ENCODE assay signal across 8 mouse cellular contexts in the genomic region with DNA sequence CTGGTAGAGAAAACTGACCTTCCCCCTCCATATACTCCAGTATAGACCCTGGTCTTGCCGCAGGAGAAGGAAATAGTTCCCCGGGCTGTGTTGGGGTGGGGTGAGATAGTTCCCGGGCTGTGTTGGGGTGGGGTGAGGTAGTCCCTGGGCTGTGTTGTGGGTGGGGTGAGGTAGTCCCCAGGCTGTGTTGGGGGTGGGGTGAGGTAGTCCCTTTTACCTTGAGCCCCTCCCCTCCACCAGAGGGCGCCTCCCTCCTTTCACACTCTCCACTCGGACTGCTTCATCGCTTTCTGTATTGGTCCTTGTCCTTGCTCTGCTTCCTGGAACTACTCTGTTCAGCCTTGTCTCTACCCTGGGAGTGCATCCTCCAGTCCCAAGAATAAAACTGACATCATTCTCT. TPM values are rescaled to one million over a fixed set of nuclear protein-coding genes. Genes with fewer than 3 reads are reported as not detected.
A peak's percentile ranks its signal among the peaks of the same experiment; 100 is the strongest.
DNase-seq lines count a peak whose midpoint lies in the region; ATAC-seq and TF ChIP-seq lines count a peak whose summit lies in the region.

No protein-coding gene starts in this region.

- H3K9ac ChIP-seq in neural tube, embryonic 12.5 days, result no peak overlapping the region
- no peak overlapping the region for H3K9ac ChIP-seq in neural tube, embryonic 15.5 days (replicated peaks)
- no peak overlapping the region for H3K9ac ChIP-seq in hindbrain, embryonic 16.5 days (ENCODE audit: low read depth, low read length)
- H3K9ac ChIP-seq in liver, embryonic 14.5 days (replicated peaks), result no peak overlapping the region

- peak; percentile 84 for TF ChIP-seq CTCF in liver, embryonic 14.5 days (IDR thresholded peaks at IDR 0.05; ENCODE audit: low read depth)

- no peak overlapping the region for H3K27ac ChIP-seq in neural tube, embryonic 12.5 days
- no peak overlapping the region for H3K27ac ChIP-seq in neural tube, embryonic 15.5 days (replicated peaks)
- H3K27ac ChIP-seq in hindbrain, embryonic 16.5 days (ENCODE audit: low read depth, low read length), result no peak overlapping the region
- no peak overlapping the region for H3K27ac ChIP-seq in liver, embryonic 14.5 days

- peak in 2 of 3 experiments; percentile 52 to 65 for DNase-seq in liver, embryonic 14.5 days (ENCODE audit: low read depth in 3 of 3, low spot score in 3 of 3)
- peak; percentile 64 to 86 for DNase-seq in spleen, postnatal 4 days (ENCODE audit: low spot score in 2 of 2)
- DNase-seq in right cerebral cortex, postnatal 36 days (ENCODE audit: low spot score in 2 of 2), result no peak
- no peak for DNase-seq in right cerebral cortex, postnatal 25 days

- 57% methylated on average over 6 of the region's 6 CpGs for WGBS in neural tube, embryonic 12.5 days
- WGBS in neural tube, embryonic 15.5 days, result 59% methylated on average over 6 of the region's 6 CpGs
- 75% methylated on average over 4 of the region's 6 CpGs for WGBS in hindbrain, embryonic 16.5 days
- 27% methylated on average over 6 of the region's 6 CpGs for WGBS in liver, embryonic 14.5 days (ENCODE audit: insufficient replicate concordance)

- ATAC-seq in neural tube, embryonic 12.5 days (ENCODE audit: low FRiP score, low read depth), result peak; percentile 56
- ATAC-seq in neural tube, embryonic 15.5 days (ENCODE audit: low FRiP score), result no peak
- peak; percentile 84 for ATAC-seq in common myeloid progenitor, adult 5-6 weeks (replicated peaks; ENCODE audit: low read depth, poor library complexity, severe bottlenecking)
- 0 out of 2 replicates have a peak, but pooled peaks have one; percentile 24 for ATAC-seq in hindbrain, embryonic 16.5 days
- ATAC-seq in liver, embryonic 14.5 days (ENCODE audit: insufficient read depth), result peak; percentile 85

- no peak overlapping the region for H3K4me3 ChIP-seq in neural tube, embryonic 12.5 days
- H3K4me3 ChIP-seq in neural tube, embryonic 15.5 days (replicated peaks), result no peak overlapping the region
- no peak overlapping the region for H3K4me3 ChIP-seq in hindbrain, embryonic 16.5 days (ENCODE audit: low read length)
- H3K4me3 ChIP-seq in liver, embryonic 14.5 days (ENCODE audit: insufficient read depth in 1 of 2, low read depth in 2 of 2, low read length in 2 of 2), result peak overlapping the region in 1 of 2 experiments; percentile 6; a peak in 1 of 4 replicates

- H3K9me3 ChIP-seq in neural tube, embryonic 12.5 days, result no peaks in the 10 kb centered on the region
- H3K9me3 ChIP-seq in neural tube, embryonic 15.5 days (replicated peaks), result no peaks in the 10 kb centered on the region
- H3K9me3 ChIP-seq in hindbrain, embryonic 16.5 days (ENCODE audit: control insufficient read depth, low read length), result no peaks in the 10 kb centered on the region
- no peaks in the 10 kb centered on the region for H3K9me3 ChIP-seq in liver, embryonic 14.5 days (ENCODE audit: control insufficient read depth, low read length)

- no peaks in the 10 kb centered on the region for H3K27me3 ChIP-seq in neural tube, embryonic 12.5 days (replicated peaks)
- no peaks in the 10 kb centered on the region for H3K27me3 ChIP-seq in neural tube, embryonic 15.5 days (replicated peaks)
- H3K27me3 ChIP-seq in hindbrain, embryonic 16.5 days (replicated peaks; ENCODE audit: control insufficient read depth, insufficient read depth, low read length), result no peaks in the 10 kb centered on the region
- H3K27me3 ChIP-seq in liver, embryonic 14.5 days (ENCODE audit: control insufficient read depth, insufficient read depth, low read length), result no peaks in the 10 kb centered on the region

- no peaks in the 10 kb centered on the region for H3K4me1 ChIP-seq in neural tube, embryonic 12.5 days
- H3K4me1 ChIP-seq in neural tube, embryonic 15.5 days, result no peaks in the 10 kb centered on the region
- H3K4me1 ChIP-seq in hindbrain, embryonic 16.5 days (ENCODE audit: control insufficient read depth, insufficient read depth, low read depth, low read length), result no peaks in the 10 kb centered on the region
- H3K4me1 ChIP-seq in liver, embryonic 14.5 days (replicated peaks; ENCODE audit: control insufficient read depth in 2 of 2, insufficient read depth in 2 of 2, low read length in 1 of 2), result peaks cover 6 to 13% of the 10 kb centered on the region in 2 experiments; a peak in 3 of 4 replicates

- no peak overlapping the region for H3K4me2 ChIP-seq in neural tube, embryonic 12.5 days (replicated peaks)
- H3K4me2 ChIP-seq in neural tube, embryonic 15.5 days, result no peak overlapping the region
- H3K4me2 ChIP-seq in hindbrain, embryonic 16.5 days (ENCODE audit: low read length), result no peak overlapping the region
- H3K4me2 ChIP-seq in liver, embryonic 14.5 days (ENCODE audit: low read depth), result peak overlapping the region; percentile 18

- TF ChIP-seq EP300 in liver, embryonic 14.5 days (IDR thresholded peaks at IDR 0.05; ENCODE audit: low read depth), result no peak

- H3K36me3 ChIP-seq in neural tube, embryonic 12.5 days, result no peaks in the 10 kb centered on the region
- H3K36me3 ChIP-seq in neural tube, embryonic 15.5 days, result no peaks in the 10 kb centered on the region
- H3K36me3 ChIP-seq in hindbrain, embryonic 16.5 days (ENCODE audit: control insufficient read depth, insufficient read depth, low read length), result no peaks in the 10 kb centered on the region
- H3K36me3 ChIP-seq in liver, embryonic 14.5 days (replicated peaks; ENCODE audit: control insufficient read depth, insufficient read depth, low read depth), result no peaks in the 10 kb centered on the region

RNA-seq across cellular contexts. Expression of a gene that starts 27.8 kb away (rescaled TPM):
- 144 and 147 TPM in 2 replicates for polyA plus RNA-seq in neural tube, embryonic 12.5 days (2016; fragmentation: Nextera tagmentation; extraction: Ambion mirVana)
- 158 and 159 TPM in 2 replicates for polyA plus RNA-seq in neural tube, embryonic 15.5 days (2015; fragmentation: Nextera tagmentation; extraction: Ambion mirVana)
- 124 and 150 TPM in 2 replicates for total RNA-seq in common myeloid progenitor, adult 5-6 weeks (2017)
- 183 and 191 TPM in 2 replicates for polyA plus RNA-seq in hindbrain, embryonic 16.5 days (2015; fragmentation: Nextera tagmentation; extraction: Ambion mirVana)
- 78.4 and 82.2 TPM in 2 replicates for polyA plus RNA-seq in liver, embryonic 14.5 days (2012; rRNA removed)
- 88.5 and 89.1 TPM in 2 replicates for polyA plus RNA-seq in liver, embryonic 14.5 days (2014; fragmentation: Nextera tagmentation; extraction: Ambion mirVana)

RNA-seq across cellular contexts. Expression of a gene that starts 31.7 kb away (rescaled TPM):
- polyA plus RNA-seq in neural tube, embryonic 12.5 days (2016; fragmentation: Nextera tagmentation; extraction: Ambion mirVana), result 0.17 and 0.20 TPM in 2 replicates
- polyA plus RNA-seq in neural tube, embryonic 15.5 days (2015; fragmentation: Nextera tagmentation; extraction: Ambion mirVana), result 0.35 and 0.70 TPM in 2 replicates
- total RNA-seq in common myeloid progenitor, adult 5-6 weeks (2017), result not detected in 2 replicates
- 0.66 and 0.72 TPM in 2 replicates for polyA plus RNA-seq in hindbrain, embryonic 16.5 days (2015; fragmentation: Nextera tagmentation; extraction: Ambion mirVana)
- under 0.01 and 0.01 TPM in 2 replicates for polyA plus RNA-seq in liver, embryonic 14.5 days (2012; rRNA removed)
- polyA plus RNA-seq in liver, embryonic 14.5 days (2014; fragmentation: Nextera tagmentation; extraction: Ambion mirVana), result not detected in 2 replicates

RNA-seq across cellular contexts. Expression of a gene that starts 40.3 kb away (rescaled TPM):
- polyA plus RNA-seq in neural tube, embryonic 12.5 days (2016; fragmentation: Nextera tagmentation; extraction: Ambion mirVana), result 83.5 and 85.1 TPM in 2 replicates
- 91.0 and 95.2 TPM in 2 replicates for polyA plus RNA-seq in neural tube, embryonic 15.5 days (2015; fragmentation: Nextera tagmentation; extraction: Ambion mirVana)
- 121 and 149 TPM in 2 replicates for total RNA-seq in common myeloid progenitor, adult 5-6 weeks (2017)
- polyA plus RNA-seq in hindbrain, embryonic 16.5 days (2015; fragmentation: Nextera tagmentation; extraction: Ambion mirVana), result 89.6 and 92.0 TPM in 2 replicates
- 27.7 and 34.1 TPM in 2 replicates for polyA plus RNA-seq in liver, embryonic 14.5 days (2012; rRNA removed)
- polyA plus RNA-seq in liver, embryonic 14.5 days (2014; fragmentation: Nextera tagmentation; extraction: Ambion mirVana), result 51.6 and 57.6 TPM in 2 replicates

RNA-seq across cellular contexts. Expression of a gene that starts 45.2 kb away (rescaled TPM):
- polyA plus RNA-seq in neural tube, embryonic 12.5 days (2016; fragmentation: Nextera tagmentation; extraction: Ambion mirVana), result 2.3 and 3.6 TPM in 2 replicates
- polyA plus RNA-seq in neural tube, embryonic 15.5 days (2015; fragmentation: Nextera tagmentation; extraction: Ambion mirVana), result 1.5 and 2.2 TPM in 2 replicates
- total RNA-seq in common myeloid progenitor, adult 5-6 weeks (2017), result 1.5 and 5.8 TPM in 2 replicates
- polyA plus RNA-seq in hindbrain, embryonic 16.5 days (2015; fragmentation: Nextera tagmentation; extraction: Ambion mirVana), result 1.5 and 1.6 TPM in 2 replicates
- 0.65 and 0.78 TPM in 2 replicates for polyA plus RNA-seq in liver, embryonic 14.5 days (2012; rRNA removed)
- polyA plus RNA-seq in liver, embryonic 14.5 days (2014; fragmentation: Nextera tagmentation; extraction: Ambion mirVana), result 0.34 and 0.63 TPM in 2 replicates

RNA-seq across cellular contexts. Expression of a gene that starts 45.9 kb away (rescaled TPM):
- 129 TPM in 2 replicates for polyA plus RNA-seq in neural tube, embryonic 12.5 days (2016; fragmentation: Nextera tagmentation; extraction: Ambion mirVana)
- polyA plus RNA-seq in neural tube, embryonic 15.5 days (2015; fragmentation: Nextera tagmentation; extraction: Ambion mirVana), result 124 and 127 TPM in 2 replicates
- 45.7 and 60.0 TPM in 2 replicates for total RNA-seq in common myeloid progenitor, adult 5-6 weeks (2017)
- polyA plus RNA-seq in hindbrain, embryonic 16.5 days (2015; fragmentation: Nextera tagmentation; extraction: Ambion mirVana), result 109 and 119 TPM in 2 replicates
- polyA plus RNA-seq in liver, embryonic 14.5 days (2012; rRNA removed), result 29.9 and 32.0 TPM in 2 replicates
- polyA plus RNA-seq in liver, embryonic 14.5 days (2014; fragmentation: Nextera tagmentation; extraction: Ambion mirVana), result 36.7 and 36.9 TPM in 2 replicates

Comparison
In these comparisons a context has a peak if more than half of its experiments do, and no peak if none do; other contexts are left out.
1. DNase-seq: peak in liver, embryonic 14.5 days (2 of 3) and spleen, postnatal 4 days (2 of 2); none in right cerebral cortex, postnatal 36 days (0 of 2) and right cerebral cortex, postnatal 25 days (single experiment).